Mouse (Mus musculus): Measurements from ENCODE around the gene Dgke. TPM values are rescaled to one million over a fixed set of nuclear protein-coding genes. Genes with fewer than 3 reads are reported as not detected.
"Not testable (repeated sequence)": the region's sequence is repeated elsewhere in the genome, so short reads cannot be mapped to it uniquely, and the experiment has no call there.

The Dgke gene
- polyA plus RNA-seq, 1 experiment from 2014 or later = 17.7 TPM

DNA sequence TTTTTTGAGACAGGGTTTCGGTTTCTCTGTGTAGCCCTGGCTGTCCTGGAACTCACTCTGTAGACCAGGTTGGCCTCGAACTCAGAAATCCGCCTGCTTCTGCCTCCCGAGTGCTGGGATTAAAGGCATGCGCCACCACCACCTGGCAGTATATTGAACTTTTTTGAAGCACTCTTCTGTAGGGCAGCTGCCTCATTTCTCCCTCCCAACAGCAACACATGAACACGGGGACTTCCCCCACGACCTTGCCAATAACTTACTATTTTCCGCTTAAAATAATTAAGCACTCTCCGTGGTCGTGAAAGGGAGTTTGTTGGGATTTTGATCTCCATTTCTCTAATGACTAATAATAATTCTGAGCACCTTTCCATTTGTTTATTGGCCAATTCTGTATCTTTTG, 30.6 kb upstream of the Dgke start:
- H3K9ac ChIP-seq (replicated peaks; ENCODE audit: low read depth, low read length); H3K9me3 ChIP-seq (ENCODE audit: control insufficient read depth, low read length); ATAC-seq (ENCODE audit: low read depth); H3K36me3 ChIP-seq (ENCODE audit: control insufficient read depth, insufficient read depth, low read length); H3K27me3 ChIP-seq (ENCODE audit: control insufficient read depth, insufficient read depth, low read length); H3K27ac ChIP-seq (ENCODE audit: low read depth, low read length); H3K4me1 ChIP-seq (ENCODE audit: control insufficient read depth, insufficient read depth, low read length); H3K4me2 ChIP-seq (ENCODE audit: low read depth, low read length); H3K4me3 ChIP-seq (ENCODE audit: low read depth, low read length): not testable (repeated sequence)
- 86% methylated on average over 10 of the region's 10 CpGs for WGBS

DNA sequence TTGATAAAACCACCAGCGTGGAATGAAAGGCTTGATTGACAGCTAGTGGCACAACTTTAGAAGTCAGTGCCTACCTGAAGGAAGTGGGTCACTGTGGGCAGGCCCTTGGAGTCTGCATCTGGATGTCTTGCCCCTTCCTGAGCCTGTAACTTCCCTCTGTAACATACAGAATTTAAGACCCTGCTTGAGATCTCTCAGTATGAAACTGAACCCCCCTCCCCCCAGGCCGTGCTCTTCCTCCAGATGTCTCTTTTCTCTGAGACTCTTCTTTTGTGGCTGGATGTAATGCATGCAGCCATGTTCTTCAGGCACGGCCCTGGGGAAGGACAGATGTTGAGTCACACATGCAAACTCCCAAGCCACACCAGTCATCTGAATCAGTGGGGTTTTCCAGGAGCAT, 28.7 kb upstream of the Dgke start:
- no peak overlapping the region for H3K27ac ChIP-seq (ENCODE audit: low read depth, low read length)
- no peaks in the 10 kb centered on the region for H3K36me3 ChIP-seq (ENCODE audit: control insufficient read depth, insufficient read depth, low read length)
- H3K9ac ChIP-seq (replicated peaks; ENCODE audit: low read depth, low read length) = no peak overlapping the region
- no peak overlapping the region for H3K4me3 ChIP-seq (ENCODE audit: low read depth, low read length)
- no peaks in the 10 kb centered on the region for H3K9me3 ChIP-seq (ENCODE audit: control insufficient read depth, low read length)
- H3K4me1 ChIP-seq (ENCODE audit: control insufficient read depth, insufficient read depth, low read length) = peaks cover under 1% of the 10 kb centered on the region; the same call in 1 of the 2 replicates
- H3K27me3 ChIP-seq (ENCODE audit: control insufficient read depth, insufficient read depth, low read length) = no peaks in the 10 kb centered on the region
- 73% methylated on average over 3 of the region's 3 CpGs for WGBS
- no peak overlapping the region for H3K4me2 ChIP-seq (ENCODE audit: low read depth, low read length)
- ATAC-seq (ENCODE audit: low read depth) = no peak

DNA sequence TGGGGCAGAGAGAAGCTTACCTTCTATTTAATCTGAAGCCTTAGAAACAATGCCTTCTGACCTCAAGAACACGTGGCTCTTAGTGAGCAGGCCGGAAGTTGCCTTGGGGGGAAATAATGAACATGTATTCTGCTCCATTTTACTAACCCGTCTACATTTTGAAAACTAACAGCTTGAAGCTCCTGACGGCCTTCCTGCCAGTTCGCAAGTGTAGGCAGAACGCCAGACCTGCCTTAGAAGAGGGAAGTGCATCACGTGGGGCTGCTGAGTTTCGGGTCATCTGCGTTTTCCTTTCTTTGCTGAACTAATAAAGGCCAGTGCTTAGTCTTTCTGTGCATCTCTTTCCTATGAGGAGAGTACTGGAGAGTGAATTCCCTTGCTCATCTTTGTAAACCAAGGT, 26.1 kb upstream of the Dgke start:
- no peaks in the 10 kb centered on the region for H3K4me1 ChIP-seq (ENCODE audit: control insufficient read depth, insufficient read depth, low read length)
- no peaks in the 10 kb centered on the region for H3K27me3 ChIP-seq (ENCODE audit: control insufficient read depth, insufficient read depth, low read length)
- no peak overlapping the region for H3K27ac ChIP-seq (ENCODE audit: low read depth, low read length)
- no peaks in the 10 kb centered on the region for H3K9me3 ChIP-seq (ENCODE audit: control insufficient read depth, low read length)
- H3K4me2 ChIP-seq (ENCODE audit: low read depth, low read length) = no peak overlapping the region
- WGBS = 84% methylated on average over 9 of the region's 9 CpGs
- no peak overlapping the region for H3K9ac ChIP-seq (replicated peaks; ENCODE audit: low read depth, low read length)
- H3K4me3 ChIP-seq (ENCODE audit: low read depth, low read length) = no peak overlapping the region
- no peaks in the 10 kb centered on the region for H3K36me3 ChIP-seq (ENCODE audit: control insufficient read depth, insufficient read depth, low read length)
- no peak for ATAC-seq (ENCODE audit: low read depth)

DNA sequence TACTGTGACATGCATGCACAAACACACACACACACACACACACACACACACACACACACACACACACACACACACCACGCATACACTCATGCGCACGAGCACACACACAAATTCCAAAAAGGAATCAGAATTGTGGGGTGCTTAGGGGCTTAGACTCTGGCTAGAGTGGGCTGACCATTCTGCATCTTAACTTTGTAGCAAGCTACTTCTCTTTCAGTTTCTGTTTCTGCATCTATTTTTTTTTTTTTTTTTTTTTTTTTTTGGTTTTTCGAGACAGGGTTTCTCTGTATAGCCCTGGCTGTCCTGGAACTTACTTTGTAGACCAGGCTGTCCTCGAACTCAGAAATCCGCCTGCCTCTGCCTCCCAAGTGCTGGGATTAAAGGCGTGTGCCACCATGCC, 23.7 kb upstream of the Dgke start:
- not testable (repeated sequence) for H3K4me1 ChIP-seq (ENCODE audit: control insufficient read depth, insufficient read depth, low read length); H3K9me3 ChIP-seq (ENCODE audit: control insufficient read depth, low read length); ATAC-seq (ENCODE audit: low read depth); H3K9ac ChIP-seq (replicated peaks; ENCODE audit: low read depth, low read length); H3K27ac ChIP-seq (ENCODE audit: low read depth, low read length); H3K4me2 ChIP-seq (ENCODE audit: low read depth, low read length); H3K36me3 ChIP-seq (ENCODE audit: control insufficient read depth, insufficient read depth, low read length); H3K4me3 ChIP-seq (ENCODE audit: low read depth, low read length); H3K27me3 ChIP-seq (ENCODE audit: control insufficient read depth, insufficient read depth, low read length)
- WGBS = 96% methylated on average over 7 of the region's 7 CpGs

DNA sequence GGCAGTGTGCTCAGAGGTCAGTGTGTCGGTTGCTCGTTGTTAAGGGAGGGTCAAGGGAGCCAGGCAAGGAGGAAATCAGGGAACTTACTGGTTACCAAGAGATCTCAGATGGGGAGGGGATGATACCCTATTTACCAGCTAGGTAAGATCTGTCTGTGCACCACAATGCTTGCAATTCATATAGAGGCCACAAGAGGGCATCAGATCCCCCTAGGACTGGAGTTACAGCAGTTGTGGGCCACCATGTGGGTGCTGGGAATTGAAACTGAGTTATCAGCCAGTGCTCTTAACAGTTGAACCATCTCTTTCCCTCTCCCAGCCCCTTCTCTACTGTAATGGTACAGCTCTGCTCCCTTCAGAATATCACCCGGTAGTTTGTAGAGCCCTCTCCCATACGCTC, 22.1 kb upstream of the Dgke start:
- no peak overlapping the region for H3K4me2 ChIP-seq (ENCODE audit: low read depth, low read length)
- no peak for ATAC-seq (ENCODE audit: low read depth)
- no peaks in the 10 kb centered on the region for H3K4me1 ChIP-seq (ENCODE audit: control insufficient read depth, insufficient read depth, low read length)
- H3K27ac ChIP-seq (ENCODE audit: low read depth, low read length) = no peak overlapping the region
- H3K9ac ChIP-seq (replicated peaks; ENCODE audit: low read depth, low read length) = no peak overlapping the region
- H3K4me3 ChIP-seq (ENCODE audit: low read depth, low read length) = no peak overlapping the region
- no peaks in the 10 kb centered on the region for H3K9me3 ChIP-seq (ENCODE audit: control insufficient read depth, low read length)
- H3K27me3 ChIP-seq (ENCODE audit: control insufficient read depth, insufficient read depth, low read length) = no peaks in the 10 kb centered on the region
- H3K36me3 ChIP-seq (ENCODE audit: control insufficient read depth, insufficient read depth, low read length) = no peaks in the 10 kb centered on the region
- WGBS = 94% methylated on average over 4 of the region's 4 CpGs

DNA sequence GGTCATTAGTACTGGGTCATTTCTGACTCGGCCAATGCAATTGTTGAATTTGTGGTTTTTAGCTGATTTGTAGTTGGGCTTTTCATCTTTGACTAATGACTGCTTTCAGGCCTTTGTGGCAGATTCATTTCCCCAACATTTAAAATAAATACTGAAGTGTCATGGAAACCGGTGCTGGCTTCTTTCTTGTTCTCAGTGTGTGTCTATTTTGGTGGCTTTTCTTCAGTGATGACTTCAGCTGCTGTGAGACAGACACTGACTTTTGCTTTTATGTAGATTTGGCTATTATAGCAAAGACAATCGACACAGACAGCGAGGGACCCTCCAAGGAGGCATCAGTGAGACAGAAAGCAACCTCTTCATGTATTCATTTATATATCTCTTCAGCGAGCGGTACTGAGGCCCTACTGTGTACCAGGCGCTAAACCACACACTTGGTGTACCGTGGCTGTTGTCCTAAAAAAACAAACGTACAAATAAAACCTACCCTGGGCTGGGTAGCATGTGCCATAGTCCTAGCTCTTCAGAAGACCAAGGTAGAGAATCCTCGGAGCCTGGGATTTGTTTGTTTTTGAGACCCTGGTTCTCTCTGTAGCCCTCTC, 19.7 kb upstream of the Dgke start:
- Histone ChIP-seq H3K9me3 (ENCODE audit: control insufficient read depth, low read length) (no peaks in the 10 kb centered on the region), H3K27me3 (ENCODE audit: control insufficient read depth, insufficient read depth, low read length) (no peaks in the 10 kb centered on the region), H3K9ac (replicated peaks; ENCODE audit: low read depth, low read length) (no peak overlapping the region), H3K4me3 (ENCODE audit: low read depth, low read length) (no peak overlapping the region), H3K36me3 (ENCODE audit: control insufficient read depth, insufficient read depth, low read length) (no peaks in the 10 kb centered on the region), H3K27ac (ENCODE audit: low read depth, low read length) (no peak overlapping the region), H3K4me2 (ENCODE audit: low read depth, low read length) (no peak overlapping the region), H3K4me1 (ENCODE audit: control insufficient read depth, insufficient read depth, low read length) (no peaks in the 10 kb centered on the region)
- 47% methylated on average over 10 of the region's 10 CpGs for WGBS
- no peak for ATAC-seq (ENCODE audit: low read depth)

DNA sequence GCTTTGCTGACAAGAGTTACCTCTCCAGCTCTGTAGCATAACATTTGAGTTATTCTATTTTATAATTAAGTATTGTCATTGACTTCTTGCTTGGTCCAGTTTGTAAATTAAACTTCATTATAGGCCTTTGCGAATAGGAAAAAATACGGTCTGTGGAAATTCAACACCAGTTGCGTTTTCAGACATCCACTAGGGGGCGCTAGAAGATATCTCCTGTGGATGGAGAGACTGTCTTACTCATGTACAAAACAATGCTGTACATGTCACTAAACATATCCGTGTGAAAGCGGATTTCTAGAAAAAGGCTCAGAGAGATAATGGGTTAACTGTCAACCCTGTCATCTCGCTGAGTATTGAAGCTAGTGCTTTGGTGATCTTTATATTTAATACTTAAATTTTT, 18.0 kb upstream of the Dgke start:
- no peak overlapping the region for H3K9ac ChIP-seq (replicated peaks; ENCODE audit: low read depth, low read length)
- ATAC-seq (ENCODE audit: low read depth) = no peak
- no peaks in the 10 kb centered on the region for H3K9me3 ChIP-seq (ENCODE audit: control insufficient read depth, low read length)
- no peaks in the 10 kb centered on the region for H3K4me1 ChIP-seq (ENCODE audit: control insufficient read depth, insufficient read depth, low read length)
- H3K27me3 ChIP-seq (ENCODE audit: control insufficient read depth, insufficient read depth, low read length) = no peaks in the 10 kb centered on the region
- H3K4me3 ChIP-seq (ENCODE audit: low read depth, low read length) = no peak overlapping the region
- no peaks in the 10 kb centered on the region for H3K36me3 ChIP-seq (ENCODE audit: control insufficient read depth, insufficient read depth, low read length)
- 51% methylated on average over 7 of the region's 7 CpGs for WGBS
- no peak overlapping the region for H3K27ac ChIP-seq (ENCODE audit: low read depth, low read length)
- H3K4me2 ChIP-seq (ENCODE audit: low read depth, low read length) = no peak overlapping the region

DNA sequence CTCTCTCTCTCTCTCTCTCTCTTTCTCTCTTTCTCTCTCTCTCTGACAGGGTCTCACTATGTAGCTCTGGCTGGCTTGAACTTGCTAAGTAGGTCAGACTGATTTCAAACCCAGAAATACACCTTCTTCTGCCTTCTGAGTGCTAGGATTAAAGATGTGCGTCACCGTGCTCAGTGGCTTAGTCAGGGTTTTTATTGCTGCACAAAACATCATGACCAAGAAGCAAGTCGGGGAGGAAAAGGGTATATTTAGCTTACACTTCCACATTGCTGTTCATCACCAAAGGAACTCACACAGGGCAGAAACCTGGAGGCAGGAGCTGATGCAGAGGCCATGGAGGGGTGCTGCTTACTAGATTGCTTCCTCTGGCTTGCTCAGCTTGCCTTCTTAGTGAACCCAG, 16.0 kb upstream of the Dgke start:
- H3K4me1 ChIP-seq (ENCODE audit: control insufficient read depth, insufficient read depth, low read length); H3K4me2 ChIP-seq (ENCODE audit: low read depth, low read length); H3K27me3 ChIP-seq (ENCODE audit: control insufficient read depth, insufficient read depth, low read length); H3K36me3 ChIP-seq (ENCODE audit: control insufficient read depth, insufficient read depth, low read length); H3K27ac ChIP-seq (ENCODE audit: low read depth, low read length); H3K4me3 ChIP-seq (ENCODE audit: low read depth, low read length); H3K9ac ChIP-seq (replicated peaks; ENCODE audit: low read depth, low read length); ATAC-seq (ENCODE audit: low read depth); H3K9me3 ChIP-seq (ENCODE audit: control insufficient read depth, low read length): not testable (repeated sequence)
- WGBS = 93% methylated on average over 3 of the region's 3 CpGs

DNA sequence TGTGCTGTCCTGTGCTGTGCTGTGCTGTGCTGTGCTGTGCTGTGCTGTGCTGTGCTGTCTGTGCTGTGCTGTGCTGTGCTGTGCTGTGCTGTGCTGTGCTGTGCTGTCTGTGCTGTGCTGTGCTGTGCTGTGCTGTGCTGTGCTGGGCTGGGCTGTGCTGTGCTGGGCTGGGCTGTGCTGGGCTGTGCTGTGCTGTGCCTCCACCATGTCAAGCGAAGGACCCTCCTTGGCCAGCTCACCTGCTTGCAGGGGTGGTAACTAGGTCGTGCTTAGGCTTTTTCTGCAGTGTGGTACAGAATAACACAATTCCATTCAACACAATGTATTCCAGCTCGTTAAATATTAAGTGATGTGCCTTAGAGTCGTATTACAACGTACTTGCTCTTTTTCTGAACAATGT, 15.3 kb upstream of the Dgke start:
- ATAC-seq (ENCODE audit: low read depth); H3K27me3 ChIP-seq (ENCODE audit: control insufficient read depth, insufficient read depth, low read length); H3K27ac ChIP-seq (ENCODE audit: low read depth, low read length); H3K4me2 ChIP-seq (ENCODE audit: low read depth, low read length); H3K4me3 ChIP-seq (ENCODE audit: low read depth, low read length); H3K36me3 ChIP-seq (ENCODE audit: control insufficient read depth, insufficient read depth, low read length); H3K9me3 ChIP-seq (ENCODE audit: control insufficient read depth, low read length); H3K4me1 ChIP-seq (ENCODE audit: control insufficient read depth, insufficient read depth, low read length); H3K9ac ChIP-seq (replicated peaks; ENCODE audit: low read depth, low read length): not testable (repeated sequence)
- WGBS = 80% methylated on average over 5 of the region's 5 CpGs
